Mouse (Mus musculus): ENCODE data around the gene Cpb2.

DNA sequence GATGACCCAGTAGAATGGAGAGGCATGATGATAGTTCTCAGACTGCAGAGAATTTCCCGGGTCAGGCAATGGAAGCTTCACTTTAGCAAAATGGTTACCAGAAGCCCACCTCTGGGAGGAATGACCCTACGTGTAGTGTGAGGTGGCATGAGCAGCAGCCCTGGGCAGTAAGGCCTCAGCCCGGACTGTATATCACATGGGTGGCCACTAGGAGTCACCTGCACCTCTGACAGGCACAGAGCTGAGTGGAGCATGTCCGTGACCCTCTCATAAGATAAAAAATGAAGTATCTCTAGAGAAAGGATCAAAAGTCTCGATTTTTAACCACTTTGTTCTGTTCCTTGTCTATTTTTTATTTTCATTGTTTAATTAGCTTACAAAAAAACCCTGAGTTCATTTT, 14.4 kb downstream of the Cpb2 start:
- TF ChIP-seq EP300 (optimal IDR thresholded peaks at IDR 0.05) (no peak), CTCF (IDR thresholded peaks at IDR 0.05; ENCODE audit: low read depth) (peak; percentile 63)

All from stomach, postnatal 0 days (tissue).